Mouse (Mus musculus) liver, embryonic 14.5 days (tissue): ENCODE data around the gene Lrfn2. TPM values are rescaled to one million over a fixed set of nuclear protein-coding genes. Genes with fewer than 3 reads are reported as not detected.

ENCODE experiments used
- ATAC-seq: fragments of 200-750 bp; cut with Nextera tagmentation; 2 replicates; pipeline ENCODE4 v1.8.0; 2017; ENCODE audit warnings: moderate number of reproducible peaks, mild to moderate bottlenecking, moderate library complexity; ENCODE audit not compliant: insufficient read depth
- DNase-seq, 3 experiments: peaks; one replicate each; pipeline ENCODE4 v3.0.0-alpha.2; 2012 to 2013; ENCODE audit warnings: low read depth in 3 of 3, low spot score in 3 of 3
- H3K27ac ChIP-seq: fragments of 300-500 bp; sonication (generic); 2 replicates; pipeline ENCODE4 v1.5.1; 2014; ENCODE audit warnings: moderate library complexity, mild to moderate bottlenecking, control low read depth, inconsistent platforms
- H3K27me3 ChIP-seq: fragments of 300-500 bp; sonication (generic); 2 replicates; pipeline ENCODE4 v1.6.1; 2014; ENCODE audit warnings: mild to moderate bottlenecking, low read length, moderate library complexity; ENCODE audit not compliant: control insufficient read depth, insufficient read depth
- H3K36me3 ChIP-seq: fragments of 300-500 bp; sonication (generic); replicated peaks from 2 replicates; pipeline ENCODE4 v1.6.1; 2014; ENCODE audit warnings: low read depth; ENCODE audit not compliant: control insufficient read depth, insufficient read depth
- H3K4me1 ChIP-seq, 2 experiments: fragments of 200-500 bp in 1 of 2; fragments of 300-500 bp in 1 of 2; sonication (generic) in 1 of 2; replicated peaks; 2 replicates each; pipeline ENCODE4 v1.6.1; 2012 to 2014; ENCODE audit warnings: antibody characterized with exemption in 1 of 2, inconsistent platforms in 1 of 2, low read length in 1 of 2; ENCODE audit not compliant: control insufficient read depth in 2 of 2, insufficient read depth in 2 of 2
- H3K4me2 ChIP-seq: fragments of 300-500 bp; sonication (generic); 2 replicates; pipeline ENCODE4 v1.6.1; 2014; ENCODE audit warnings: low read depth, mild to moderate bottlenecking, control low read depth, moderate library complexity
- H3K4me3 ChIP-seq, 2 experiments: fragments of 200-500 bp in 1 of 2; fragments of 300-500 bp in 1 of 2; sonication (generic) in 1 of 2; 2 replicates each; pipeline ENCODE4 v1.5.1; 2012 to 2014; ENCODE audit warnings: low read depth in 2 of 2, low read length in 2 of 2, mild to moderate bottlenecking in 2 of 2, control low read depth in 1 of 2, inconsistent platforms in 1 of 2, moderate library complexity in 1 of 2; ENCODE audit not compliant: insufficient read depth in 1 of 2
- H3K9ac ChIP-seq: fragments of 300-500 bp; sonication (generic); replicated peaks from 2 replicates; pipeline ENCODE4 v1.6.1; 2014; ENCODE audit warnings: mild to moderate bottlenecking, control low read depth, moderate library complexity
- H3K9me3 ChIP-seq: fragments of 300-500 bp; sonication (generic); 2 replicates; pipeline ENCODE4 v1.6.1; 2016; ENCODE audit warnings: low read length, mixed read lengths; ENCODE audit not compliant: control insufficient read depth
- CTCF ChIP-seq: IDR thresholded peaks from 2 replicates; pipeline ENCODE4 v1.5.1; 2016; ENCODE audit warnings: antibody characterized with exemption, low read depth, control low read depth
- EP300 ChIP-seq: IDR thresholded peaks from 2 replicates; pipeline ENCODE4 v1.6.1; 2016; ENCODE audit warnings: antibody characterized with exemption, low read depth
- WGBS: fragments of 180-500 bp; shearing (Covaris S2); extraction: QIAGEN DNeasy Blood & Tissue Kit; methylation state at CpG from one replicate; pipeline ENCODE4 v1.1.7; 2014; ENCODE audit not compliant: insufficient replicate concordance; 5-methylcytosine and 5-hydroxymethylcytosine counted together
- polyA plus RNA-seq, 2 experiments: library from polyadenylated mRNA; depleted of rRNA in 1 of 2; stranded (reverse) in 1 of 2; unstranded in 1 of 2; fragments of >200 nt; fragmentation: Nextera tagmentation in 1 of 2; extraction: Ambion mirVana in 1 of 2; gene quantifications; 2 replicates each; pipeline versions ENCODE4 v1.2.1 to v1.2.3; 2012 to 2014

The Lrfn2 gene
- polyA plus RNA-seq, 2 experiments = 0.02 TPM; not detected in 1

- ATAC-seq (no peak), DNase-seq (no peak)
- TF ChIP-seq EP300 = no peak
- TF ChIP-seq CTCF = no peak
- Histone ChIP-seq H3K4me3 (no peak overlapping the region), H3K36me3 (no peaks in the 10 kb centered on the region), H3K27ac (no peak overlapping the region), H3K4me1 (no peaks in the 10 kb centered on the region), H3K27me3 (no peaks in the 10 kb centered on the region), H3K9me3 (no peaks in the 10 kb centered on the region), H3K9ac (no peak overlapping the region), H3K4me2 (no peak overlapping the region)
- WGBS = 30% methylated on average over 8 of the region's 8 CpGs
Measured at GRCm38 (mm10) chr17:49018774-49019488, 86.8 kb downstream of the Lrfn2 start.

GRCm38 (mm10) chr17:49029556-49030268 is 97.5 kb downstream of the Lrfn2 start:
- H3K9me3 ChIP-seq = no peaks in the 10 kb centered on the region
- DNase-seq = peak in 1 of 3 experiments; percentile 13
- H3K27me3 ChIP-seq = no peaks in the 10 kb centered on the region
- no peak overlapping the region for H3K9ac ChIP-seq
- H3K4me1 ChIP-seq = no peaks in the 10 kb centered on the region
- H3K4me2 ChIP-seq = no peak overlapping the region; the same call in 1 of the 2 replicates
- no peak overlapping the region for H3K27ac ChIP-seq
- no peak overlapping the region for H3K4me3 ChIP-seq
- WGBS = 20% methylated on average over 11 of the region's 11 CpGs
- peak; percentile 72; the same call in 1 of the 2 replicates for ATAC-seq
- no peak for TF ChIP-seq CTCF
- TF ChIP-seq EP300 = no peak
- no peaks in the 10 kb centered on the region for H3K36me3 ChIP-seq

GRCm38 (mm10) chr17:49030269-49030615 is 98.1 kb downstream of the Lrfn2 start:
- 75% methylated on average over 7 of the region's 7 CpGs for whole genome bisulfite sequencing
- Histone ChIP-seq H3K4me1 (no peaks in the 10 kb centered on the region), H3K9me3 (no peaks in the 10 kb centered on the region), H3K4me2 (no peak overlapping the region), H3K4me3 (no peak overlapping the region), H3K9ac (no peak overlapping the region), H3K27me3 (no peaks in the 10 kb centered on the region), H3K27ac (no peak overlapping the region), H3K36me3 (no peaks in the 10 kb centered on the region)
- ATAC-seq (no peak), DNase-seq (no peak)
- TF ChIP-seq EP300 (no peak), CTCF (no peak)

- TF ChIP-seq EP300 = no peak
- TF ChIP-seq CTCF = no peak
- no peak overlapping the region for H3K4me3 ChIP-seq
- H3K9ac ChIP-seq = no peak overlapping the region
- H3K9me3 ChIP-seq = no peaks in the 10 kb centered on the region
- ATAC-seq = no peak
- H3K27me3 ChIP-seq = no peaks in the 10 kb centered on the region
- no peaks in the 10 kb centered on the region for H3K36me3 ChIP-seq
- no peak for DNase-seq
- WGBS = 61% methylated on average over 5 of the region's 5 CpGs
- H3K4me1 ChIP-seq = no peaks in the 10 kb centered on the region
- no peak overlapping the region for H3K4me2 ChIP-seq
- no peak overlapping the region for H3K27ac ChIP-seq
Measured at GRCm38 (mm10) chr17:49030841-49031240, 98.7 kb downstream of the Lrfn2 start.

- no peak for DNase-seq
- no peak overlapping the region for H3K27ac ChIP-seq
- no peak overlapping the region for H3K4me2 ChIP-seq
- H3K27me3 ChIP-seq = no peaks in the 10 kb centered on the region
- ATAC-seq = no peak
- 72% methylated on average over 8 of the region's 8 CpGs for WGBS
- no peaks in the 10 kb centered on the region for H3K9me3 ChIP-seq
- no peaks in the 10 kb centered on the region for H3K36me3 ChIP-seq
- no peaks in the 10 kb centered on the region for H3K4me1 ChIP-seq
- H3K9ac ChIP-seq = no peak overlapping the region
- TF ChIP-seq EP300 (no peak), CTCF (no peak)
- H3K4me3 ChIP-seq = no peak overlapping the region
Measured at GRCm38 (mm10) chr17:49031790-49032189, 99.6 kb downstream of the Lrfn2 start.
